Mouse (Mus musculus) lung, postnatal 4 days (tissue): Measurements from ENCODE around the gene Ass1.

Experiments
- DNase-seq, 2 experiments: peaks; one replicate each; pipeline ENCODE4 v3.0.0; 2021

Gene Ass1

GRCm38 (mm10) chr2:31490556-31490955 lies 20.5 kb downstream of the Ass1 start:
- DNase-seq: no peak

GRCm38 (mm10) chr2:31492308-31492707 lies 22.3 kb downstream of the Ass1 start:
- DNase-seq: no peak

GRCm38 (mm10) chr2:31493243-31493642 lies 23.2 kb downstream of the Ass1 start:
- DNase-seq: no peak

GRCm38 (mm10) chr2:31494315-31494714 lies 24.3 kb downstream of the Ass1 start:
- no peak for DNase-seq

- DNase-seq: no peak
Measured at GRCm38 (mm10) chr2:31495046-31495476, 25.1 kb downstream of the Ass1 start.

GRCm38 (mm10) chr2:31496141-31496540 lies 26.1 kb downstream of the Ass1 start:
- no peak for DNase-seq

GRCm38 (mm10) chr2:31497113-31497512 lies 27.1 kb downstream of the Ass1 start:
- DNase-seq: no peak

- no peak for DNase-seq
Measured at GRCm38 (mm10) chr2:31497635-31498034, 27.6 kb downstream of the Ass1 start.

GRCm38 (mm10) chr2:31499327-31500291 lies 29.6 kb downstream of the Ass1 start:
- DNase-seq: no peak

- no peak for DNase-seq
Measured at GRCm38 (mm10) chr2:31500292-31501204, 30.5 kb downstream of the Ass1 start.

- no peak for DNase-seq
Measured at GRCm38 (mm10) chr2:31501448-31502130, 31.6 kb downstream of the Ass1 start.

- no peak for DNase-seq
Measured at GRCm38 (mm10) chr2:31502616-31503522, 32.9 kb downstream of the Ass1 start.

- DNase-seq: no peak
Measured at GRCm38 (mm10) chr2:31505472-31505871, 35.5 kb downstream of the Ass1 start.

GRCm38 (mm10) chr2:31508851-31509250 lies 38.8 kb downstream of the Ass1 start:
- DNase-seq: no peak

- DNase-seq: no peak
Measured at GRCm38 (mm10) chr2:31511316-31511715, 41.3 kb downstream of the Ass1 start.

- DNase-seq: no peak
Measured at GRCm38 (mm10) chr2:31516557-31516956, 46.5 kb downstream of the Ass1 start.

- no peak for DNase-seq
Measured at GRCm38 (mm10) chr2:31521800-31522335, 51.9 kb downstream of the Ass1 start.

GRCm38 (mm10) chr2:31524641-31525040 lies 54.6 kb downstream of the Ass1 start:
- no peak for DNase-seq

GRCm38 (mm10) chr2:31525778-31526177 lies 55.8 kb downstream of the Ass1 start:
- DNase-seq: no peak

- no peak for DNase-seq
Measured at GRCm38 (mm10) chr2:31530201-31530600, 60.2 kb downstream of the Ass1 start.

GRCm38 (mm10) chr2:31537054-31537453 lies 67.0 kb downstream of the Ass1 start:
- peak; percentile 75 to 90 for DNase-seq
